Mouse (Mus musculus) midbrain, postnatal 0 days (tissue): ENCODE results near the gene Cisd3. TPM values are rescaled to one million over a fixed set of nuclear protein-coding genes. Genes with fewer than 3 reads are reported as not detected.
"Not testable (repeated sequence)": the region's sequence is repeated elsewhere in the genome, so short reads cannot be mapped to it uniquely, and the experiment has no call there.

Experiments used
- ATAC-seq: fragments of 200-750 bp; cut with Nextera tagmentation; 2 replicates; pipeline ENCODE4 v1.8.0; 2017; ENCODE audit warnings: moderate number of reproducible peaks, mild to moderate bottlenecking, moderate TSS enrichment, moderate library complexity; ENCODE audit not compliant: low FRiP score
- DNase-seq: peaks from one replicate; pipeline ENCODE4 v3.0.0-alpha.2; 2015; ENCODE audit warnings: low spot score
- H3K27ac ChIP-seq: fragments of 300-500 bp; sonication (generic); 2 replicates; pipeline ENCODE4 v1.5.1; 2014; ENCODE audit warnings: low read depth, mild to moderate bottlenecking, low read length, mixed read lengths
- H3K27me3 ChIP-seq: fragments of 300-500 bp; sonication (generic); 2 replicates; pipeline ENCODE4 v1.6.1; 2014; ENCODE audit warnings: low read length, control low read depth, mixed read lengths; ENCODE audit not compliant: insufficient read depth
- H3K36me3 ChIP-seq: fragments of 300-500 bp; sonication (generic); 2 replicates; pipeline ENCODE4 v1.6.1; 2014; ENCODE audit warnings: low read length, control low read depth, mixed read lengths; ENCODE audit not compliant: insufficient read depth
- H3K4me1 ChIP-seq: fragments of 300-500 bp; sonication (generic); 2 replicates; pipeline ENCODE4 v1.6.1; 2014; ENCODE audit warnings: mild to moderate bottlenecking, control low read depth, antibody characterized with exemption, low read length, mixed read lengths; ENCODE audit not compliant: insufficient read depth
- H3K4me2 ChIP-seq: fragments of 300-500 bp; sonication (generic); 2 replicates; pipeline ENCODE4 v1.6.1; 2014; ENCODE audit warnings: low read depth, mild to moderate bottlenecking, low read length, mixed read lengths; ENCODE audit not compliant: poor library complexity, severe bottlenecking
- H3K4me3 ChIP-seq: fragments of 300-500 bp; sonication (generic); 2 replicates; pipeline ENCODE4 v1.5.1; 2014; ENCODE audit warnings: low read depth, mild to moderate bottlenecking, low read length, moderate library complexity
- H3K9ac ChIP-seq: fragments of 300-500 bp; sonication (generic); replicated peaks from 2 replicates; pipeline ENCODE4 v1.6.1; 2014; ENCODE audit warnings: mild to moderate bottlenecking, low read length, moderate library complexity, mixed read lengths; ENCODE audit not compliant: poor library complexity, severe bottlenecking
- H3K9me3 ChIP-seq: fragments of 300-500 bp; sonication (generic); 2 replicates; pipeline ENCODE4 v1.6.1; 2016; ENCODE audit warnings: low read length, control low read depth
- CTCF ChIP-seq: IDR thresholded peaks from 2 replicates; pipeline ENCODE4 v1.5.1; 2016; ENCODE audit warnings: antibody characterized with exemption, mild to moderate bottlenecking
- WGBS: fragments of 180-500 bp; shearing (Covaris S2); extraction: QIAGEN DNeasy Blood & Tissue Kit; methylation state at CpG from one replicate; pipeline ENCODE4 v1.1.7; 2014; 5-methylcytosine and 5-hydroxymethylcytosine counted together
- microRNA-seq: library from miRNA; unstranded; fragments of <30 nt; microRNA quantifications from one replicate; pipeline ENCODE4, GENCODE M21; 2016; ENCODE audit warnings: borderline number of aligned reads
- polyA plus RNA-seq: library from polyadenylated mRNA; unstranded; fragments of >200 nt; fragmentation: Nextera tagmentation; extraction: Ambion mirVana; gene quantifications from 2 replicates; pipeline ENCODE4 v1.2.1, GENCODE M21; 2015
- total RNA-seq: library from RNA; depleted of rRNA; stranded (reverse); fragments of >200 nt; gene quantifications from 2 replicates; pipeline ENCODE4 v1.2.3, GENCODE M21; 2014; rRNA removed

Gene Cisd3
- total and polyA plus RNA-seq, 2 experiments from 2014 or later, result 27.0 to 41.5 TPM

GRCm38 (mm10) chr11:97728311-97728710, 42.7 kb downstream of the Cisd3 start:
- DNase-seq, result no peak
- H3K36me3 ChIP-seq, result peaks cover 70% of the 10 kb centered on the region
- 89% methylated on average over 7 of the region's 7 CpGs for WGBS

DNA sequence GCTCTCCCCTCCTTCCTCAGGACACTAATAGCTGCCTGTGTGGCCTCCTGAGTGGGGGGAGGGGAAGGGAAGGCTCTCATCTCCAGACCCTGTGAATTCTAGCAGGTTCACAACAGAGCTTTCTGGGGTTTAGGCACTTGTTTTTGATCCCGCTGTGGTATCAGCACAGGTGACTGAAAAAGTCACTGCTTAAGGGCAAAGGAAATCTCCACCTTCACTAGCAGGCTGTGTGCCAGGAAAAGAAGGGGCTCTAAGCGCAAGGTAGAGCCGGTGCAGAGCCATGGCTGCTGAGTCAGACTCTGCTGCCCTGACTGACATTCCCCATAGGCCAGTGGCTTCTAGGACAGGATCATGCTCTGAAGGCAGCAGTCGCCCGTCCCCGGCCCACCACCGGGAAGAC, 43.1 kb downstream of the Cisd3 start:
- TF ChIP-seq CTCF, result no peak
- H3K9me3 ChIP-seq, result no peaks in the 10 kb centered on the region
- WGBS, result 92% methylated on average over 7 of the region's 7 CpGs
- H3K36me3 ChIP-seq, result peaks cover 66% of the 10 kb centered on the region
- H3K27me3 ChIP-seq, result no peaks in the 10 kb centered on the region
- H3K4me1 ChIP-seq, result no peaks in the 10 kb centered on the region
- no peak overlapping the region for H3K9ac ChIP-seq
- DNase-seq (no peak), ATAC-seq (no peak)
- no peak overlapping the region for H3K4me2 ChIP-seq
- no peak overlapping the region for H3K27ac ChIP-seq
- no peak overlapping the region for H3K4me3 ChIP-seq

More at GRCm38 (mm10) chr11:97728311-97728710, 42.7 kb downstream of the Cisd3 start:
- TF ChIP-seq CTCF, result no peak
- H3K27ac ChIP-seq, result no peak overlapping the region
- H3K27me3 ChIP-seq, result no peaks in the 10 kb centered on the region
- no peaks in the 10 kb centered on the region for H3K4me1 ChIP-seq
- H3K4me3 ChIP-seq, result no peak overlapping the region
- no peak for ATAC-seq
- H3K4me2 ChIP-seq, result no peak overlapping the region
- H3K9ac ChIP-seq, result no peak overlapping the region
- no peaks in the 10 kb centered on the region for H3K9me3 ChIP-seq

GRCm38 (mm10) chr11:97733689-97734088, 48.1 kb downstream of the Cisd3 start:
- Histone ChIP-seq H3K36me3 (peaks cover 25% of the 10 kb centered on the region), H3K27me3 (no peaks in the 10 kb centered on the region), H3K4me1 (no peaks in the 10 kb centered on the region), H3K4me3 (no peak overlapping the region), H3K9ac (no peak overlapping the region), H3K4me2 (no peak overlapping the region), H3K27ac (no peak overlapping the region), H3K9me3 (no peaks in the 10 kb centered on the region)
- DNase-seq, result no peak
- ATAC-seq, result no peak
- WGBS, result 60% methylated on average over 10 of the region's 10 CpGs
- TF ChIP-seq CTCF, result no peak

DNA sequence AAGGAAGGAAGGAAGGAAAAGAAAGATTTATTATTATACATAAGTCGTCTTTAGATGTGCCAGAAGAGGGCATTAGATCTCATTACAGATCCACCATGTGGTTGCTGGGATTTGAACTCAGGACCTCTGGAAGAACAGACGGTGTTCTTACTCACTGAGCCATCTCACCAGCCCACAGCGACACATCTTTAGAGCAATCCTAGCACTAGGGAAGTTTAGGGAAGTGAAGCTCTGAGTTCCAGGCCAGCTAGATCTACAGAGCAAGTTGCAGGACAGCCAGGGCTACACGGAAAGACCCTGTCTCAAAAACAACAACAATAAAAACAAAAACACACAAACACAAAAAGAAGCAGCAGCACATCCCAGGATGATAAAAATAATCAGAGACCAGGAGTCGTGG, 49.2 kb downstream of the Cisd3 start:
- not testable (repeated sequence) for ATAC-seq, H3K27me3 ChIP-seq, DNase-seq, H3K4me3 ChIP-seq, H3K27ac ChIP-seq, H3K4me1 ChIP-seq, H3K9ac ChIP-seq, H3K9me3 ChIP-seq, H3K4me2 ChIP-seq
- H3K36me3 ChIP-seq, result peaks cover 18% of the 10 kb centered on the region
- 86% methylated on average over 5 of the region's 5 CpGs for WGBS

DNA sequence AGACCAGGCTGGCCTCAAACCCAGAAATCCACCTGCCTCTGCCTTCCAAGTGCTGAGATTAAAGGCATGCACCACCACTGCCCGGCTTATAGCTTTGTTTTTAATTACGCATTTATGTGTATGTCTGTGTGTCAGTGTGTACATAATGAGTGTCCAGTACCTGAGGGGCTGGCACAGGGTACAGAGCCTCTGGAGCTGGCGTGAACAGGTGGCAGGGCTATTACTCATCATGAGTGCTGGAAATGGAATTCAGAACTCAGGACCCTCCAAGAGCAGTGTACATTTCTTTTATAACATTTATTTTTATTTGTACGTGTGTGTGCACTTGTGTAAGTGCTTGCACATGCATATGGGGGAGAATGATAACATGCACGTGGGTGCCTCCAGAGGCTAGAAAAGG, 51.0 kb downstream of the Cisd3 start:
- no peak overlapping the region for H3K4me3 ChIP-seq
- H3K4me1 ChIP-seq, result no peaks in the 10 kb centered on the region; the same call in 1 of the 2 replicates
- WGBS, result 86% methylated on average over 5 of the region's 5 CpGs
- H3K4me2 ChIP-seq, result no peak overlapping the region
- H3K9ac ChIP-seq, result no peak overlapping the region
- DNase-seq, result no peak
- ATAC-seq, result no peak
- no peak for TF ChIP-seq CTCF
- no peak overlapping the region for H3K27ac ChIP-seq
- no peaks in the 10 kb centered on the region for H3K27me3 ChIP-seq
- H3K36me3 ChIP-seq, result peaks cover 6% of the 10 kb centered on the region
- H3K9me3 ChIP-seq, result no peaks in the 10 kb centered on the region

GRCm38 (mm10) chr11:97737600-97737999, 52.0 kb downstream of the Cisd3 start:
- no peak overlapping the region for H3K27ac ChIP-seq
- H3K9me3 ChIP-seq, result no peaks in the 10 kb centered on the region
- H3K4me1 ChIP-seq, result peaks cover 6% of the 10 kb centered on the region
- no peaks in the 10 kb centered on the region for H3K27me3 ChIP-seq
- no peak overlapping the region for H3K4me3 ChIP-seq
- H3K36me3 ChIP-seq, result no peaks in the 10 kb centered on the region; the same call in 1 of the 2 replicates
- no peak for ATAC-seq
- H3K4me2 ChIP-seq, result no peak overlapping the region
- no peak overlapping the region for H3K9ac ChIP-seq
- DNase-seq, result no peak
- WGBS, result 57% methylated on average over 4 of the region's 4 CpGs
- no peak for TF ChIP-seq CTCF

Small RNA genes within 50 kb of the gene (microRNA-seq; reads per million reads assigned to microRNA genes)
- gene Gm24158 (not detected), gene Mir6927 (not detected)

Other genes starting within 250 kb of the Cisd3 start
- 0.28 TPM in 1 of 2 replicates, not detected in the other for gene 4933428G20Rik, start 185.5 kb upstream of the Cisd3 start, total RNA-seq
- 0.34 and 0.91 TPM in 2 replicates for gene 4933428G20Rik, start 185.5 kb upstream of the Cisd3 start, polyA plus RNA-seq
- gene Srcin1, start 109.6 kb upstream of the Cisd3 start, total RNA-seq, result 95.0 and 100 TPM in 2 replicates
- gene Srcin1, start 109.6 kb upstream of the Cisd3 start, polyA plus RNA-seq, result 13.1 and 14.0 TPM in 2 replicates
- gene Epop, start 56.1 kb upstream of the Cisd3 start, total RNA-seq, result 5.0 and 8.4 TPM in 2 replicates
- 1.5 and 1.6 TPM in 2 replicates for gene Epop, start 56.1 kb upstream of the Cisd3 start, polyA plus RNA-seq
- gene Mllt6, start 22.4 kb upstream of the Cisd3 start, total RNA-seq, result 43.9 and 52.8 TPM in 2 replicates
- 1.5 and 1.7 TPM in 2 replicates for gene Mllt6, start 22.4 kb upstream of the Cisd3 start, polyA plus RNA-seq
- gene Pcgf2, start 14.7 kb downstream of the Cisd3 start, total RNA-seq, result 16.0 and 19.6 TPM in 2 replicates
- 14.2 and 16.7 TPM in 2 replicates for gene Pcgf2, start 14.7 kb downstream of the Cisd3 start, polyA plus RNA-seq
- gene Psmb3, start 17.6 kb downstream of the Cisd3 start, total RNA-seq, result 386 and 449 TPM in 2 replicates
- gene Psmb3, start 17.6 kb downstream of the Cisd3 start, polyA plus RNA-seq, result 473 and 491 TPM in 2 replicates
- gene Pip4k2b, start 58.9 kb downstream of the Cisd3 start, total RNA-seq, result 149 and 166 TPM in 2 replicates
- 4.1 and 5.2 TPM in 2 replicates for gene Pip4k2b, start 58.9 kb downstream of the Cisd3 start, polyA plus RNA-seq
- 11.8 and 16.0 TPM in 2 replicates for gene Cwc25, start 80.7 kb downstream of the Cisd3 start, total RNA-seq
- 12.0 TPM in 2 replicates for gene Cwc25, start 80.7 kb downstream of the Cisd3 start, polyA plus RNA-seq
- not detected in 2 replicates for gene 1700001P01Rik, start 90.1 kb downstream of the Cisd3 start, total RNA-seq
- gene 1700001P01Rik, start 90.1 kb downstream of the Cisd3 start, polyA plus RNA-seq, result 0.29 TPM in 1 of 2 replicates, not detected in the other
- 177 and 224 TPM in 2 replicates for gene Rpl23, start 96.6 kb downstream of the Cisd3 start, total RNA-seq
- gene Rpl23, start 96.6 kb downstream of the Cisd3 start, polyA plus RNA-seq, result 308 and 329 TPM in 2 replicates
- 206 and 216 TPM in 2 replicates for gene Lasp1, start 113.2 kb downstream of the Cisd3 start, total RNA-seq
- 174 and 179 TPM in 2 replicates for gene Lasp1, start 113.2 kb downstream of the Cisd3 start, polyA plus RNA-seq
- gene B230217C12Rik, start 155.0 kb downstream of the Cisd3 start, total RNA-seq, result 37.7 and 43.6 TPM in 2 replicates
- gene B230217C12Rik, start 155.0 kb downstream of the Cisd3 start, polyA plus RNA-seq, result 38.2 and 41.8 TPM in 2 replicates
- 0.38 and 0.80 TPM in 2 replicates for gene Fbxo47, start 198.3 kb downstream of the Cisd3 start, total RNA-seq
- 0.33 and 0.88 TPM in 2 replicates for gene Fbxo47, start 198.3 kb downstream of the Cisd3 start, polyA plus RNA-seq